Mouse (Mus musculus) thymus, adult 18-20 months (tissue): ENCODE data around the gene Il17f.
"Not testable (repeated sequence)": the region's sequence is repeated elsewhere in the genome, so short reads cannot be mapped to it uniquely, and the experiment has no call there.

ENCODE experiments used
- DNase-seq, 2 experiments: peaks; one replicate each; pipeline ENCODE4 v3.0.0; 2022; ENCODE audit warnings: mixed read lengths in 2 of 2

Il17f gene

GRCm38 (mm10) chr1:20790517-20790916, at the start of gene Il17f:
Gene Il17f (minus strand): TSS chr1:20790617.
- DNase-seq, result not testable (repeated sequence)

- DNase-seq, result no peak
Measured at GRCm38 (mm10) chr1:20839911-20840310, 49.5 kb upstream of the Il17f start.

GRCm38 (mm10) chr1:20836551-20837125, 46.2 kb upstream of the Il17f start:
- DNase-seq, result no peak

DNA sequence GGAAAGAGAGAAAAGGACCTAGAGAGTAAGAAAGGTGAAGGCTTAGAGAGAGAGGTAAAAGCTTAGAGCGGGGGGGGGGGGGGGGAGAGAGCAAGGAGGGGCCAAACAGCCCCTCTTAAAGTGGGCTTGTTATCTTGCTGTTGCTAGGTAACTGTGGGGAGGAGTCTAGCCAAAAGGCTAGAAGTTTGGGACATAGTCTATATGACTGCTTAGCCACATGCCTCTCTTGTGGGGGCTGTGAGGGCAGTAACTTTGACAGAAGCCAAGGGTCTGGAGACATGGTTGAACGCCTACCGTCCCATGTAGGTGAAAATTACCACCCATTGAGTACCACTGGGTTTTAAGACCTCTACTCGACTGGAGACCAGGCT, 42.7 kb upstream of the Il17f start:
- DNase-seq, result no peak

GRCm38 (mm10) chr1:20832473-20833140, 42.2 kb upstream of the Il17f start:
- DNase-seq, result no peak

GRCm38 (mm10) chr1:20830546-20830945, 40.1 kb upstream of the Il17f start:
- no peak for DNase-seq

GRCm38 (mm10) chr1:20828061-20828460, 37.6 kb upstream of the Il17f start:
- no peak for DNase-seq

GRCm38 (mm10) chr1:20825036-20825435, 34.6 kb upstream of the Il17f start:
- DNase-seq, result no peak

DNA sequence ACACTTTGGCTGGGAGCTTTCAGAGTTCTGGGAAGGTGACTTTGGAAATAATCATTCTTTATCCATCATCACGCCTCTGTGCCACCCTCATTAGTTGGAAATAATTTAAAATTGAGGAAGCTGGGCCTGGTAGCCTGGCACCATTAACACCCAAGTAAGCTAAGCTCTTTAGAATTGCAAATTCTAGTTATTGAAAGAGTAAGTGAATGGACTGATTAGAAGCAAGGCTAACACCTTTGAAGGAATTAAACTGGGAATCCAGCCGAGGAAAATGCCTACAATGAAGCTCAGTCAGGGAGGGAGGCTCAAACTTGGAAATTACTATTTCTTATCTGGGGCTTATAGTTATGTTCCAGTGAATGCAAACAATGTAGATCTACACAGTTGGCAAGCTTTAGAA, 33.5 kb upstream of the Il17f start:
- no peak for DNase-seq

DNA sequence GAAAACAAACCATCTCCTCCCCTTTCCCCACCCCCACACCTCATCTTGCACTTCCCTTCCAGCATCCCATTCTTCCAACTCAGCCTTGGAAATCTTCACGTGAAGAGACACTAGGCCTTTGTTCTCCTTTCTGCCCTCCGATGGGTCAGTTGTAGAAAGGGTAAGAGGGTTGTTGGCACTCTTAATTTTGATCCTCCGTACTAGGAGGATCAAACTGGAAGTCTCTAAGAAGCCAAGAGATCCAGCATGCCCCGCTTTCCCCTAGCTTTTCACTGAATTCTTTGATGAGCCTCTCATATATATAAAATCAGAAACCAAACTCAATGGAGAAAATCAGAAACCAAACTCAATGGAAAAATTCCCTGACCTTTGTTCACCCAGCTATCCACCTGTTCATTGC, 33.1 kb upstream of the Il17f start:
- no peak for DNase-seq

DNA sequence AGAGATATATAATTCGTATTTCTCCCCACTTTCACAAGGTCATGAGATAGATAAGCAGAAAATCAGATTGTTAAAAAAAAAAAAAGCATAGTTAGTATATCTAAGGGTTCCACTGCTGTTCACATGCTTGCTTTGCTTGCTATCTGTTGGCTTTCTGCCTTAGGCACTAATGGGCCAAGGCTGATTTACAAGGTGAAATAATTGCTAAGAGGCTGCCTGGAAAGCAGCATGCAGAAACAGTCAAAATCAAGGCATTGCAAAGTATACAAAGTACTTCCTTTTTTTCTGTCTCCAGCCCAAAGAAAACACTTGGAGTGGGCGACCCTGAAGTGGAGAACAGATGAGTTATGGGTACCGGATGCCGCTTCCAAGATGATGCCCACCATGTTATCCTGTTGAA, 30.5 kb upstream of the Il17f start:
- no peak for DNase-seq

DNA sequence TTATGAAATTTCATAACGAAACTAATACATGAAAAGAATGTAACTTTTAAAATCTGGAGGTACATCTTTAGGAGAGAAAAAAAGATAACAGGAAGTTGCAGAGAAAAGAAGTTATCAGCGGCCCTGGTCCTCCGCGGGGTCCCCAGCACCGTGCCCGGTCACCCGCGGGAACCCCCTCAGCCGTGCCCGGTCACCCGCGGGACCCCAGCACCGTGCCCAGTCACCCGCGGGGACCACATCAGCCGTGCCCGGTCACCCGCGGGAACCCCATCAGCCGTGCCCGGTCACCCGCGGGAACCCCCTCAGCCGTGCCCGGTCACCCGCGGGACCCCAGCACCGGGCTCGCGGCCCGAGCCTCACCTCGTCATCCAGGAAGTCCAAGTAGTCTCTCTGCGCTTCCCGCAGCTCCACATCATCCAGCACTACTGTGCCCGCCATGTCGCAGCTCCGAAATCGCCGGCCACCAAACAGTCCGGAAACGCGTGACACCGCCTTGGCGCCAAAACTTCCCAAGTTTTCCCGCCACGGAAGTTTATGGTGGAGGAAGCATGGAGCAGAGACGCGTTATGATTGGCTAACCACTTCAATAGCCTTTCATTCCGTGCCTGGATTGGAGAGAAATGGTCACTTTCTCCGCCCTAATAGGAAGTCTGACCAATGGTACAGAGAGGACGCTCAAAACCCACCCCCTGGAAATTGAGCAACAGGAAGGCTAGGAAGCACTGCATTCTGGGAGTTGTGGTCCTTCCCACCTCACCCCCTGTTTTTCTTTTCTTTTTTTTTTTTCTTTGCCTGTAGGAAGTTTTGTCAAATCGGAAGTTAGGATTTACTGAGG, 29.6 kb upstream of the Il17f start, which contains the start of gene Mcm3:
Gene Mcm3, minus strand, starts transcription at position 542 of the 835 bp plus-strand sequence.
- peak; percentile 75 to 89 for DNase-seq

DNA sequence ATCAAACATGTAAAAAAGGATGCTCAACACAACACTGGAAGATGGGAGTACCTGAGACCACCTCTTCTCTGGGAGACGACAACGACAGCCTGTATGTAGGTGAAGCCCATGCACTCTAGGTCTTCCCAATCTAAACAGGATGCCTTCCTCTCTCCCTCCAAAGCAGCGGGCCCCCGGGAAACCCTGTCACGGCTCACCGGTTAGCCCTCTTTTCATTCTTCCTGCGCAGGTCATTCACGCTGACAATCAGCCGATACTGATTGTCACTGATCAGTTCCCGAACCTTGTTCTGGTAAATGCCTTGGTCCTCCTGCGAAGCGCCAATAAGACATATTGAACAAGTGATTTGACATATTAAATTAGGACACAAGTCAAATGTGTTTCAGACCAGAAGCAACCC, 27.2 kb upstream of the Il17f start:
- no peak for DNase-seq

GRCm38 (mm10) chr1:20817172-20817571, 26.8 kb upstream of the Il17f start:
- DNase-seq, result no peak

GRCm38 (mm10) chr1:20814521-20814920, 24.1 kb upstream of the Il17f start:
- no peak for DNase-seq

- no peak for DNase-seq
Measured at GRCm38 (mm10) chr1:20804526-20804925, 14.1 kb upstream of the Il17f start.

DNA sequence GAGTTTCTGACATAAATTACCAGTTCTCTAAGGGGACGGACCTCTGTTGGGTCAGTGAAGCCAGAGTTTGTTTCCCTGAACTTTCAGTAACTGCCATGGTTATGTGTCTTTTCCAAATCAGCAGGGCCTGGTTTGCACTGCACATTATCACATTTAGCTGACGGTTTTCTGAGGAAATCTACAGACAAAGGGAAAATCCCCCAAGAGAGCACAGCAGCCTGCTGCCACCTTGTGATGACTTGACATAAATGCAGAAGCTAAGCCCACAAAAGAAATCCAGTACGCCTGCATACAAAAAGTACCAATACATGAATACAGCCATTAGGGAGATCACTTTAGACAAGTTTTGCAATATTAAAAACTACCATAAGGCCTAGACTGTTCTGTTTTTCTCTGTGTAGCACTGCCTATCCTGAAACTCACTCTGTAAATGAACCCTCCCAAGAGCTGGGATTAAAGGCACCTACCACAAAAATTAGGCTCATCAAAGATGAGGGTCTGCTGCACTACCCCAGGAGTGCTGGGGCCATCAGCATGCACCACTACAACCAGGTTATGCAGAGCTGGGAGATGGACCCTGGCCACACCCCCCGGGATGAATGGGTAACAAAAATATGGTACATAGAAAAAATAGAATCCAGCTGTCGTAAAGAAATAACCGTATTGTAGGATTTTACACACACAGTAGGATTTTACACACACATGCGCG, 11.4 kb upstream of the Il17f start:
- no peak for DNase-seq

DNA sequence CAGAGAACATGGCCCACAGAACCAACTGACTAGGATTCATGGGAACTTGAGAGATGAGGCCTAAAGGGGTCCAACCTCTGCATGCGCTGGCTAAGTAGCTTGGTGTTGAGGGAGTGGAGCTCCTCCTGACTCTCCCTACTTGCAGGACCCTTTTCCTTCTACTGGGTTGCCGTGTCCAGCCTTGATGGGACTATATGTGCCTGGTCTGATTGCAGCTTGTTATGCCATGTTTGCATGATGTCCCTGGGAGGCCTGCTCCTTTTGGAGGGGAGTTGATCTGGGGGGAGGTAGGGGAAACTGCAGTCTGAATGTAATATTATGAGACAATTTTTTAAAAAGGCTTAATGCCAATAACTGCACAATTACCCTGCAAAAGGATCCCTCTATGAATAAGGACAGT, 10.9 kb upstream of the Il17f start:
- no peak for DNase-seq

DNA sequence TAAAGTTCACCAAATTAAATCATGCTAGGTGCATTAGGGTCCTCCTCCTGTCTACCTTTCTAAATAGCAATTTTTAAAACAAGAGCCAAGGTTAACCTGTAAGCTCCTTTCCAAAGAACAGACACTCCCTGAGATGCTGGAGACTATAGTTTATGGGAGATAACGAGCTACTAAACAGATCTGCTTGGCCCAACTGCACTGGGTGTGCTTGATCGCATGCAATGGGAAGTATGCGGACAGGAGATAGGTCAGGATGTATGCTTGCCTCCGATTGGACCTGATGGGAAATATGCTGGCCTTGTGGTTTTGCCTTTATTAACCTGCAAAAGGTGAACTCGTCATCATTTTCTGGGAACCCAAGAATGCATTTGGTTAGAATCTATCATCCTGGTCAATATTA, 4.8 kb upstream of the Il17f start:
- no peak for DNase-seq

DNA sequence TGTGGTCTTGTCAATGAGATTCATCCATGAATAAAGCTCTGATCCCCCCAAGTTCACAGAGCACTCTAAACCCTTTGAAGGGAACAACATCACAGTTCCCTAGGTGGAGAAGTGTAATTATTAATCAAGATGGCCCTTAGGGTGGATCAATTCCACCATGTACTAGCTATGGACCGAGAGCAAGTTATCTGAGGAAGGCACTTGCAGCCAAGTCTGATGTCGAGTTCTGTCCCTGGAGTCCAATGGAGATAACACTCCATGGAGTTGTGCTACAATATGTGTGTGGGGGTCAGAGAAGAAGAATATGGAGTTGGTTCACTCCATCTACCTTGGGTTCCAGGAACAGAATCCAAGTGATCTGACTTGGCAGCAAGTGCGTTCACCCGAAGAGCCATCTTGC, 4.3 kb upstream of the Il17f start:
- no peak for DNase-seq

- DNase-seq, result no peak
Measured at GRCm38 (mm10) chr1:20791414-20791813, 997 bp upstream of the Il17f start.

DNA sequence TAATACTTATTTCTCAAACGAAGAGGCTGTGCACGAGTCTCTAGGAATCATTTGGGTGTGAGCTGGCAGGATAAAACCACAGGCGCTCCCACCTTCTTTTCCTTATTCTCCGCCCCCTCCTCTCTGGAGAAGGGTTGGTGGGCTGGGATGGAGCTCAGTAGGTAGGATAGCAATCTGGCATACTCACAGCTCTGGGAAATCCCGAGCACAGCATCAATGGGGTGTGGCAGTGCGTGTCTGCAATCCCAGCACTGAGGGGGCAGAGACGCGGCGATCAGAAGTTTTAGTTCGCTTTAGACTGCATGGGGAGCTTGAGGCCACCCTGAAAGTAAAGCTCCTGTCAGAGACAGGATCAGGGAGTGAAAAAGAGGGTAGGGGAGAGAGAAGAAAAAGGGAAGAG, 2.0 kb downstream of the Il17f start:
- DNase-seq, result no peak

DNA sequence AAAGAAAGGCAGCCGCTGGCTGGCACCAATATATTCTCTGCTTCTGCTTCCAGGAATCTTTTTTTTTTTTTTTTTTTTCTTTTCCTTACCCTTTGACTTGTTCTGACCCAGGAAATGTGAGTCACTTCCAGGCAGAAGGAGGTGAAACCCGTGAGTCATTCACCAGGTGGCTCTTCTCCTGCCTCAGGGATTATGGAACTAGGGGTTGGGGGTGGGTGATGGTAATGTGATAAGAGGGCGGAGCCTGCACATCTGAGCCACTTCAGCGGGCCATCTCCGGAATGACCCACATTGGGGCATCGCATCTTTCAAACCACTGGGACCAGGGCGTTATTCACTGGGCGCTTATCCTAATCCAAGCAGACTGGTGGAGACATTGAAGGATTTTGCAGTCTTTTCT, 3.4 kb downstream of the Il17f start:
- no peak for DNase-seq
